Mouse (Mus musculus): ENCODE measurements around the gene Herpud1. TPM values are rescaled to one million over a fixed set of nuclear protein-coding genes. Genes with fewer than 3 reads are reported as not detected.

Herpud1 gene
- polyA plus RNA-seq, 1 experiment = 417 TPM

DNA sequence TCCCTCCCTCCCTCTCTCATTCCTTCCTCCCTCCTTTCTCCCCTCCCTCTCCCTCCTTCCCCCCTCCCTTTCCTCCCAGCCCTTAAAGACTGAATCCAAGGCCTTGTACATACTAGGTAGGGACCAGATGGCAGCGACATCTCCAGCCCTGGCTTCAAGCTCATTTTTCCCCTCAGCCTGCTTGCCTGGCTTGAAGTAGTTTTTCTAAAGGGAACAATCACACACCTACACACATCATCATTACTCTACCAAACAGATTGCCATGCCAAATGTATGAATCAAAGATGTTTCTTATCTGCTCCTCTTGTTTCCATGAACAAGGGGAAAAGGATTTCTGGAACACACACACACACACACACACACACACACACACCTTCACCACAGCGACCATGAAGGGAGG lies 58.2 kb downstream of the Herpud1 start:
- H3K27ac ChIP-seq (ENCODE audit: insufficient read depth, low read depth, low read length) = no peak overlapping the region
- no peaks in the 10 kb centered on the region for H3K36me3 ChIP-seq (ENCODE audit: control insufficient read depth, insufficient read depth, low read length)
- H3K27me3 ChIP-seq (replicated peaks; ENCODE audit: control insufficient read depth, insufficient read depth, low read length) = no peaks in the 10 kb centered on the region
- no peak overlapping the region for H3K4me3 ChIP-seq (ENCODE audit: insufficient read depth, low read depth, low read length)
- WGBS = 75% methylated on average over 2 of the region's 2 CpGs
- TF ChIP-seq POLR2A (IDR thresholded peaks at IDR 0.05; ENCODE audit: low read depth, low read length) = no peak
- TF ChIP-seq CTCF (conservative IDR thresholded peaks at IDR 0.05; ENCODE audit: insufficient read depth, insufficient read length, low read depth, low read length) = no peak
- H3K4me1 ChIP-seq (ENCODE audit: control insufficient read depth, insufficient read depth, low read length) = no peaks in the 10 kb centered on the region
- no peak for DNase-seq

Other genes starting within 250 kb of the Herpud1 start
- not detected in 2 replicates for gene Mt4, start 249.2 kb upstream of the Herpud1 start, polyA plus RNA-seq (2012; rRNA removed)
- gene Mt3, start 233.8 kb upstream of the Herpud1 start, polyA plus RNA-seq (2012; rRNA removed) = 4.2 and 8.4 TPM in 2 replicates
- gene Mt2, start 213.8 kb upstream of the Herpud1 start, polyA plus RNA-seq (2012; rRNA removed) = 57.6 and 80.2 TPM in 2 replicates
- 906 and 994 TPM in 2 replicates for gene Mt1, start 207.4 kb upstream of the Herpud1 start, polyA plus RNA-seq (2012; rRNA removed)
- gene Nup93, start 171.9 kb upstream of the Herpud1 start, polyA plus RNA-seq (2012; rRNA removed) = 11.2 and 11.9 TPM in 2 replicates
- gene Slc12a3, start 57.2 kb upstream of the Herpud1 start, polyA plus RNA-seq (2012; rRNA removed) = 600 and 1,070 TPM in 2 replicates
- 4.0 and 6.6 TPM in 2 replicates for gene Nlrc5, start 47.9 kb downstream of the Herpud1 start, polyA plus RNA-seq (2012; rRNA removed)
- gene Cpne2, start 146.6 kb downstream of the Herpud1 start, polyA plus RNA-seq (2012; rRNA removed) = 28.9 and 31.5 TPM in 2 replicates
- gene Rspry1, start 215.5 kb downstream of the Herpud1 start, polyA plus RNA-seq (2012; rRNA removed) = 11.5 TPM in 2 replicates
- 18.2 and 20.9 TPM in 2 replicates for gene Fam192a, start 215.6 kb downstream of the Herpud1 start, polyA plus RNA-seq (2012; rRNA removed)